Mouse (Mus musculus) bone marrow macrophage, adult 2 months (primary cell): Measurements from ENCODE around the gene Zbtb11. TPM values are rescaled to one million over a fixed set of nuclear protein-coding genes. Genes with fewer than 3 reads are reported as not detected.
"Not testable (repeated sequence)": the region's sequence is repeated elsewhere in the genome, so short reads cannot be mapped to it uniquely, and the experiment has no call there.

ENCODE experiments used
- H3K27ac ChIP-seq: 2 replicates; pipeline ENCODE4 v1.5.1; 2012; ENCODE audit warnings: low read depth, low read length; ENCODE audit not compliant: insufficient read depth
- H3K4me1 ChIP-seq: 2 replicates; pipeline ENCODE4 v1.6.1; 2012; ENCODE audit warnings: low read length; ENCODE audit not compliant: control insufficient read depth, insufficient read depth
- H3K4me3 ChIP-seq: 2 replicates; pipeline ENCODE4 v1.5.1; 2012; ENCODE audit warnings: mild to moderate bottlenecking, low read length, moderate library complexity; ENCODE audit not compliant: insufficient read depth
- CTCF ChIP-seq: IDR thresholded peaks from 2 replicates; pipeline ENCODE4 v1.5.1; 2012; ENCODE audit warnings: low read depth, mild to moderate bottlenecking, low read length, moderate library complexity
- POLR2A ChIP-seq: IDR thresholded peaks from 2 replicates; pipeline ENCODE4 v1.6.1; 2012; ENCODE audit warnings: mild to moderate bottlenecking, low read depth, low read length, borderline replicate concordance
- polyA plus RNA-seq: library from polyadenylated mRNA; stranded (reverse); fragments of >200 nt; gene quantifications from 2 replicates; pipeline ENCODE4 v1.2.4, GENCODE M21; 2012; ENCODE audit not compliant: missing spikeins, insufficient read depth, insufficient read length

Gene Zbtb11
- polyA plus RNA-seq, 1 experiment: 13.4 TPM

GRCm38 (mm10) chr16:56036501-56036900, 62.8 kb downstream of the Zbtb11 start:
- H3K4me1 ChIP-seq: peaks cover 14% of the 10 kb centered on the region
- H3K4me3 ChIP-seq: peak overlapping the region; percentile 99
- TF ChIP-seq CTCF (no peak), POLR2A (no peak)
- H3K27ac ChIP-seq: peak overlapping the region; percentile 75

GRCm38 (mm10) chr16:56037138-56038010, 63.7 kb downstream of the Zbtb11 start, which contains the start of gene Trmt10c:
Trmt10c (minus strand) TSS chr16:56037819.
- TF ChIP-seq CTCF (no peak), POLR2A (peak; percentile 88; the same call in 1 of the 2 replicates)

GRCm38 (mm10) chr16:56038090-56038489, 64.4 kb downstream of the Zbtb11 start:
- Histone ChIP-seq H3K27ac (peak overlapping the region; percentile 80), H3K4me1 (peaks cover 14% of the 10 kb centered on the region), H3K4me3 (peak overlapping the region; percentile 99)
- TF ChIP-seq CTCF: no peak
- TF ChIP-seq POLR2A: no peak

More at GRCm38 (mm10) chr16:56037138-56038010, 63.7 kb downstream of the Zbtb11 start, which contains the start of gene Trmt10c:
- peaks cover 14% of the 10 kb centered on the region for H3K4me1 ChIP-seq
- H3K27ac ChIP-seq: peak within 1 kb of the TSS; percentile 89
- H3K4me3 ChIP-seq: peak within 1 kb of the TSS; percentile 99

GRCm38 (mm10) chr16:56048038-56048437, 74.4 kb downstream of the Zbtb11 start, which contains the start of gene Senp7:
Senp7 (plus strand) TSS chr16:56048338.
- not testable (repeated sequence) for H3K4me1 ChIP-seq, H3K4me3 ChIP-seq, H3K27ac ChIP-seq

GRCm38 (mm10) chr16:56055911-56056310, 82.2 kb downstream of the Zbtb11 start:
- Histone ChIP-seq H3K4me3 (no peak overlapping the region), H3K27ac (no peak overlapping the region), H3K4me1 (no peaks in the 10 kb centered on the region)
- TF ChIP-seq CTCF: no peak
- no peak for TF ChIP-seq POLR2A

GRCm38 (mm10) chr16:56056944-56057590, 83.4 kb downstream of the Zbtb11 start:
- TF ChIP-seq CTCF: no peak
- TF ChIP-seq POLR2A: no peak
- H3K27ac ChIP-seq: no peak overlapping the region
- no peak overlapping the region for H3K4me3 ChIP-seq
- H3K4me1 ChIP-seq: peaks cover 7% of the 10 kb centered on the region

- TF ChIP-seq POLR2A: no peak
- Histone ChIP-seq H3K4me1 (peaks cover 9% of the 10 kb centered on the region), H3K27ac (no peak overlapping the region), H3K4me3 (no peak overlapping the region)
These were observed 84.5 kb downstream of the Zbtb11 start for GRCm38 (mm10) chr16:56058151-56058550.

Other genes with a start within 250 kb of the Zbtb11 start
- gene Nfkbiz, start 135.0 kb upstream of the Zbtb11 start, polyA plus RNA-seq: 60.3 and 61.0 TPM in 2 replicates
- gene Nxpe3, start 78.6 kb upstream of the Zbtb11 start, polyA plus RNA-seq: 0.20 TPM in 2 replicates
- gene Cep97, start 39.0 kb upstream of the Zbtb11 start, polyA plus RNA-seq: 3.5 and 4.8 TPM in 2 replicates
- 1,052 and 1,077 TPM in 2 replicates for gene Rpl24, start 7.6 kb upstream of the Zbtb11 start, polyA plus RNA-seq
- 116 and 125 TPM in 2 replicates for gene Pcnp, start 55.9 kb downstream of the Zbtb11 start, polyA plus RNA-seq
- gene Trmt10c, start 63.9 kb downstream of the Zbtb11 start, polyA plus RNA-seq: 10.3 and 10.6 TPM in 2 replicates
- gene Senp7, start 74.5 kb downstream of the Zbtb11 start, polyA plus RNA-seq: 23.1 and 24.4 TPM in 2 replicates
- 0.67 TPM in 1 of 2 replicates, not detected in the other for gene Impg2, start 230.4 kb downstream of the Zbtb11 start, polyA plus RNA-seq